Mouse (Mus musculus): Measurements from ENCODE around the gene Ccdc158. TPM values are rescaled to one million over a fixed set of nuclear protein-coding genes. Genes with fewer than 3 reads are reported as not detected.

Ccdc158 gene
- polyA plus RNA-seq, 1 experiment, result 0.13 TPM

DNA sequence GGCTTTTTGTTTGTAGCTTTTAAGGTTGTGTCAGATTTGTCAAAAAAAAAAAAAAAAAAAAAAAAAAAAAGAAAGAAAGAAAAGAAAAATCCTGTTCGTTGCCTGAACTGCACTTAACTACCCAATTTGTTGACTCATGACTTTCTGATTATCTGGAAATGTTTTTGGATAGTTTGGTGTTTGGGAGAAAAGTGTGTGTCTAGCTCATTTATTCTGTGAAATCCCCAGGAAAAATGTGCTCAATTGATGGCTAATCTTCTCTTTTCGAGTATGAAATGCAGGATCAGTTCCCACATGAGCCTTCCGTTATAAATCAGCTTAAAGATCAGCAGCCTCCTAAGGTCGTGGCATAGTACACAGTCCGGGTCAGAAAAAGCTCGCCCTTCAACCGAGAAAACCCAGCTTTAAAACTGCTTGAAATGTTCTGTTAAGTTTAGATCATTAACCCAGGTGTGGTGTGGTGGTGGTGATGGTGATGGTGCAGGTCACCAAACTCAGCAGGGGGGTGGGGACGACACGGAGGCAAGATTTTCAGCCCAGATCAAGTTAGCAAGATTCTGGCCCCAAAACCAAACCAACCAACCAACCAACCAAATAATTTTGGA lies 8.9 kb upstream of the Ccdc158 start:
- Histone ChIP-seq H3K27ac (ENCODE audit: insufficient read depth, low read length) (no peak overlapping the region), H3K4me3 (replicated peaks; ENCODE audit: insufficient read depth, low read depth, low read length) (no peak overlapping the region), H3K4me1 (ENCODE audit: control insufficient read depth, insufficient read depth, low read length) (no peaks in the 10 kb centered on the region), H3K27me3 (ENCODE audit: control insufficient read depth, insufficient read depth, low read length) (peaks cover 2% of the 10 kb centered on the region; the same call in 1 of the 2 replicates)
- DNase-seq, result no peak
- TF ChIP-seq POLR2A (IDR thresholded peaks at IDR 0.05; ENCODE audit: borderline replicate concordance, insufficient read depth, low read length) (no peak), CTCF (IDR thresholded peaks at IDR 0.05; ENCODE audit: borderline replicate concordance, insufficient read depth, low read depth, low read length) (no peak)
- 58% methylated on average over 9 of the region's 9 CpGs for WGBS

DNA sequence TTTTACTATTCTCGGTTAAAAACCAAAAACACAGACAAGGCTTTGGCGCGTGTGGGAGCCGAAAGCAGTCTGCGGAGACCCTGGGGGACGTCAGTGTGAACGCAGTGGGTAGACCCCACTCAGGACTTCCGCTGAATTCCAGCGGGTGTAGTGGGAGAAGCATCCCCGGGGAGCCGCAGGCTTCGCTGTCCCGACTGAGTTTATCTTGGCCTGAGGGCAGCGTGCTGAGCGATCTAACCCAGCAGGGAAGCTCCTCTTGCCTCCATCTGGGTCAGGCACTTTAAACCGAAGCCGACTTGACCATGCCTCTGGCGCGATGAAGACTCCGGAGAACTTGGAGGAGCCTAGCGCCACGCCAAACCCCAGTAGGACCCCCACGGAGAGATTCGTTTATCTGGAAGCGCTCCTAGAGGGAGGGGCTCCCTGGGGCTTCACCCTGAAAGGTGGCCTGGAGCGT lies 8.3 kb upstream of the Ccdc158 start, which contains the start of gene Shroom3:
Shroom3 (plus strand) TSS at position 85 of the 457 bp plus-strand sequence.
- DNase-seq, result peak in 1 of 2 experiments; percentile 22
- Histone ChIP-seq H3K4me1 (ENCODE audit: control insufficient read depth, insufficient read depth, low read length) (no peaks in the 10 kb centered on the region), H3K27ac (ENCODE audit: insufficient read depth, low read length) (no peak within 1 kb of the TSS), H3K27me3 (ENCODE audit: control insufficient read depth, insufficient read depth, low read length) (peaks cover 2% of the 10 kb centered on the region; the same call in 1 of the 2 replicates), H3K4me3 (replicated peaks; ENCODE audit: insufficient read depth, low read depth, low read length) (peak within 1 kb of the TSS; percentile 46)
- WGBS, result 1% methylated on average over 26 of the region's 26 CpGs
- no peak for TF ChIP-seq POLR2A (IDR thresholded peaks at IDR 0.05; ENCODE audit: borderline replicate concordance, insufficient read depth, low read length)
- TF ChIP-seq CTCF (IDR thresholded peaks at IDR 0.05; ENCODE audit: borderline replicate concordance, insufficient read depth, low read depth, low read length), result no peak

DNA sequence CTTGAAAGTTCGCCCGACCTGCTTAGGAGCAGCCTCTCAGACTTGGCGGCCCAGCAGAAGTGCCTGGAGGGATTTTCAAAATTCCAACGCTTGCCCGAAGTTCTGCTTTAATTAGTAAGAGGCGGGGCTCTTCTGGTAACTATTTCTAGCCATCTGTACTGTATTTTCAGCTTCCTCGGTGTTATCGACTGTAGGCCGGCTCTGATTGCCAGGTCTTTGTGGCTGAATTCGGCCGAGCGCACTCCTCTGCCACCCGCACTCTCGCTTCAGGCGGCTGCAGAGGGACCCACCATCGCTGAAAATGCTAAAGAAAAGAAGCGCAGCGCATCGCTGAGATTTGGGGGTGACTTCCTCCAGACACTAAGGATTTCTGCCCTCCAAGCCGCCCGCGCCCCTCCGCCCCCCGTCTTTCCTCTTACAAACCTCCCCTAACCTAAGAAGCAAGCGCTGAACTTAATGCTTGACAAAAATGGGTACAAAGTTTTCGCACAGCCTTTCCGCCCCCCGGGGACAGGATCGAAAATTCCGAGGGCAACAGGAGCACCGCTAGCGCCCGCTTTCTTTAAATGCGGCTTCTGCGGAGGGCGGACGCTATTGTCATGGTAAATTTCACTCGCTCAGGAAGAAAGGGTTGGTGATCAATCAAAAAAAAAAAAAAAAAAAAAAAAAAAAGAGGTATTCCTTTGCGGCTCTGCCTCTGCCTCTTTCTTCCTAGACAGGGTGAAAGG lies 7.7 kb upstream of the Ccdc158 start:
- TF ChIP-seq POLR2A (IDR thresholded peaks at IDR 0.05; ENCODE audit: borderline replicate concordance, insufficient read depth, low read length) (no peak), CTCF (IDR thresholded peaks at IDR 0.05; ENCODE audit: borderline replicate concordance, insufficient read depth, low read depth, low read length) (no peak)
- Histone ChIP-seq H3K4me3 (replicated peaks; ENCODE audit: insufficient read depth, low read depth, low read length) (peak overlapping the region; percentile 46), H3K4me1 (ENCODE audit: control insufficient read depth, insufficient read depth, low read length) (no peaks in the 10 kb centered on the region), H3K27me3 (ENCODE audit: control insufficient read depth, insufficient read depth, low read length) (peaks cover 2% of the 10 kb centered on the region; the same call in 1 of the 2 replicates), H3K27ac (ENCODE audit: insufficient read depth, low read length) (no peak overlapping the region)
- peak in 1 of 2 experiments; percentile 16 for DNase-seq
- 7% methylated on average over 39 of the region's 39 CpGs for whole genome bisulfite sequencing

DNA sequence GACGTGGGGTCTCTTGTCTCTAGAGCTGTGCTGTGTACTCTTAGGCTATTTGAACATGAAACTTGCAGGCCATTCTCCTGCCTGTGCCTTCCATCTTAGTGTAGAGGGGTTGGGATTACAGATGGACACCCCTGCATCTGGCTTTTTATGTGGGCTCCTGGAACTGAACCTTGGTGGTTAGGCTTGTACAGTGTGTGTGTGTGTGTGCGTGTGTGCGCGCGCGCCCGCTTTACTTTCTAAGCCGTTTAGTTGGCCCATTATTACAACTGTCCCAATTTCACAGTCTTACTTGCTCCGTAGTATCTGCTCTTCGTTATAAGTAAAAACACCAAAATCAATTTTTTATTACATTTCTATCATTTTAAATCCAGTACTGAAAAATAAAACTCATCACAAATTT lies 6.8 kb upstream of the Ccdc158 start:
- no peak for DNase-seq
- H3K4me1 ChIP-seq (ENCODE audit: control insufficient read depth, insufficient read depth, low read length), result no peaks in the 10 kb centered on the region
- WGBS, result 96% methylated on average over 10 of the region's 10 CpGs
- TF ChIP-seq CTCF (IDR thresholded peaks at IDR 0.05; ENCODE audit: borderline replicate concordance, insufficient read depth, low read depth, low read length), result no peak
- H3K4me3 ChIP-seq (replicated peaks; ENCODE audit: insufficient read depth, low read depth, low read length), result no peak overlapping the region
- peaks cover 2% of the 10 kb centered on the region; the same call in 1 of the 2 replicates for H3K27me3 ChIP-seq (ENCODE audit: control insufficient read depth, insufficient read depth, low read length)
- no peak overlapping the region for H3K27ac ChIP-seq (ENCODE audit: insufficient read depth, low read length)

DNA sequence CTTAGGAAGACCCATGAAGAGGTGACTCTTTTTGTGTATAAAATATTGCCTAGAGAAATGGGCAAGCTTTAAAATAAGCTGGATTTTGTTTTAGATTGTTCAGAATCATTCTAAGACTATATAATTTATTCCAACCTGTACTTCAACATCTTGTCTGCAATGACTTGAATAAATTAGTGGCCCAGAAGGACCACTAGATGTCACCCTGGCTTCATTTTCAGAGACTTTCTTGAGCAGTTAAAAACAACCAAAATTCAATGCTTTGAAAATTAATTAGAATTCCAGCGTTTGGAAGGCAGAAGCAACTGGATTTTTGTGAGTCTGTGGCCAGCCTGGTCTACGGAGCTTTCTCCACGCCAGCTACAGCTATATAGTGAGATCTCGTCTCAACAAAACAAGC lies 4.4 kb upstream of the Ccdc158 start:
- no peak for DNase-seq
- peaks cover 2% of the 10 kb centered on the region; the same call in 1 of the 2 replicates for H3K27me3 ChIP-seq (ENCODE audit: control insufficient read depth, insufficient read depth, low read length)
- no peaks in the 10 kb centered on the region; the same call in 1 of the 2 replicates for H3K4me1 ChIP-seq (ENCODE audit: control insufficient read depth, insufficient read depth, low read length)
- WGBS, result 20% methylated on average over 4 of the region's 4 CpGs
- TF ChIP-seq CTCF (IDR thresholded peaks at IDR 0.05; ENCODE audit: borderline replicate concordance, insufficient read depth, low read depth, low read length) (no peak; the same call in 1 of the 2 replicates), POLR2A (IDR thresholded peaks at IDR 0.05; ENCODE audit: borderline replicate concordance, insufficient read depth, low read length) (no peak)
- H3K4me3 ChIP-seq (replicated peaks; ENCODE audit: insufficient read depth, low read depth, low read length), result no peak overlapping the region
- H3K27ac ChIP-seq (ENCODE audit: insufficient read depth, low read length), result no peak overlapping the region

DNA sequence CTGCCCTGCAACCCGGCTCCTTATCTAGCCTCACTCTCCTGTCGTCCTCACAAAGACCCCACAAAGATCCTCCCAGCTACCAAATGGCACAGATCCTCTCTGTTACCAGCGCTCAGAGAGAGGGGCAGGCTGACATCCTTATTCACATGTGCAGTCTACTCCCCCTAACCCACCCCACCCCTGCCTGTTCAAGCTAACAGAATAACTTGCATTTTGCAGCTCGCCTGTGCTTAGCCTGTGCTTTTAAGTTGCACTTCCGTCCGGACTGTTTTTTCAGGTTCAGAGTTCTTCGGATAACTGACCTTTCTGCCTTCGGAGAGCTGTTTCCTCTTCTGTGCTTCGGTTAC lies 476 bp upstream of the Ccdc158 start:
- peak overlapping the region; percentile 2 for H3K4me3 ChIP-seq (replicated peaks; ENCODE audit: insufficient read depth, low read depth, low read length)
- H3K27ac ChIP-seq (ENCODE audit: insufficient read depth, low read length), result no peak overlapping the region
- 2% methylated on average over 9 of the region's 9 CpGs for WGBS
- H3K27me3 ChIP-seq (ENCODE audit: control insufficient read depth, insufficient read depth, low read length), result no peaks in the 10 kb centered on the region; the same call in 1 of the 2 replicates
- H3K4me1 ChIP-seq (ENCODE audit: control insufficient read depth, insufficient read depth, low read length), result no peaks in the 10 kb centered on the region; the same call in 1 of the 2 replicates
- no peak for DNase-seq
- TF ChIP-seq CTCF (IDR thresholded peaks at IDR 0.05; ENCODE audit: borderline replicate concordance, insufficient read depth, low read depth, low read length), result no peak
- no peak for TF ChIP-seq POLR2A (IDR thresholded peaks at IDR 0.05; ENCODE audit: borderline replicate concordance, insufficient read depth, low read length)

DNA sequence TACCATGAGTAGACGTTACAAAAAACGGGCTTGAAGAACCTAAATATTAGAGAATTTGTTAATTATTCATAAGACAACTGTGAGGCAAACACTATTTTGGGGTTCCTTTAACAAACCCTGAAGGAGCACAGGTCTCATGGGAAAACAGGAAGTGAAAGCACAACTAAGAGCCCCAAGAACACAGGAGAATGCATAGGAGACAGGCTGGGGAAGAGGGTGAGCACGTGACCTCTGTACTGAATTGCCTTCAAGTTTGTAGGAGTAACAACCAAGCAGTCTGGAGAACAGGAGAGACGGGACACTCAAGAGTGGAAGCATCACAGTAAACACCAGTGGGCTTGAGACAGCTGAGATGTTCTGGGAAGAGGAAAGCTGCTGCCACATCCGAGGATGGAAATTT lies 8.2 kb downstream of the Ccdc158 start:
- H3K4me1 ChIP-seq (ENCODE audit: control insufficient read depth, insufficient read depth, low read length), result no peaks in the 10 kb centered on the region
- no peak overlapping the region for H3K4me3 ChIP-seq (replicated peaks; ENCODE audit: insufficient read depth, low read depth, low read length)
- no peak for DNase-seq
- H3K27ac ChIP-seq (ENCODE audit: insufficient read depth, low read length), result no peak overlapping the region
- no peaks in the 10 kb centered on the region for H3K27me3 ChIP-seq (ENCODE audit: control insufficient read depth, insufficient read depth, low read length)
- TF ChIP-seq POLR2A (IDR thresholded peaks at IDR 0.05; ENCODE audit: borderline replicate concordance, insufficient read depth, low read length) (no peak), CTCF (IDR thresholded peaks at IDR 0.05; ENCODE audit: borderline replicate concordance, insufficient read depth, low read depth, low read length) (no peak)
- WGBS, result 83% methylated on average over 5 of the region's 5 CpGs

DNA sequence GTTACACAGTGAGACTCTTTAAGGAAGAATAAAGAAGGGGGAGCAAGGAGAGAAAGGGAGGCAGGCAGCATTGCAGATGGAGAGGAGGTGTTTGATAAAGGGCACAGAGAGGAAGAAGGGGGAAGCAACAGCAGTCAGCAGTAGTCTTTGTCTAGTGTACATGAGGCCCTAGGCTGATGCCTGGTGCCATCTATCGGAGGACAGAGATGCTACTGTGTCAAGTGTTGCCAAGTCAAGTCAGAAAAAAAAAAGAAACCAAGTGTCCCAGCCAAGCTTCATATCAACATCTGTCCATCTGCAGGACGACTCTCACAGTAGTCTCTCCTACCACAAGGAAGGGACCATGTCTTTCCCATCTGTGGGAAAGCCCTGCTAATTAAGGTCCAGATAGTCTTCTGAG lies 10.8 kb downstream of the Ccdc158 start:
- 26% methylated on average over 2 of the region's 2 CpGs for WGBS
- TF ChIP-seq CTCF (IDR thresholded peaks at IDR 0.05; ENCODE audit: borderline replicate concordance, insufficient read depth, low read depth, low read length), result no peak
- no peak for TF ChIP-seq POLR2A (IDR thresholded peaks at IDR 0.05; ENCODE audit: borderline replicate concordance, insufficient read depth, low read length)
- no peak overlapping the region for H3K4me3 ChIP-seq (replicated peaks; ENCODE audit: insufficient read depth, low read depth, low read length)

More for the DNA sequence above, 10.8 kb downstream of the Ccdc158 start:
- Histone ChIP-seq H3K4me1 (ENCODE audit: control insufficient read depth, insufficient read depth, low read length) (no peaks in the 10 kb centered on the region), H3K27me3 (ENCODE audit: control insufficient read depth, insufficient read depth, low read length) (no peaks in the 10 kb centered on the region), H3K27ac (ENCODE audit: insufficient read depth, low read length) (no peak overlapping the region)
- no peak for DNase-seq

All from cerebellum, adult 2 months (tissue).